Mouse (Mus musculus): ENCODE measurements around the gene Cpm. TPM values are rescaled to one million over a fixed set of nuclear protein-coding genes. Genes with fewer than 3 reads are reported as not detected.
"Not testable (repeated sequence)": the region's sequence is repeated elsewhere in the genome, so short reads cannot be mapped to it uniquely, and the experiment has no call there.

Gene Cpm
- polyA plus RNA-seq, 1 experiment from 2014 or later = 47.7 TPM

DNA sequence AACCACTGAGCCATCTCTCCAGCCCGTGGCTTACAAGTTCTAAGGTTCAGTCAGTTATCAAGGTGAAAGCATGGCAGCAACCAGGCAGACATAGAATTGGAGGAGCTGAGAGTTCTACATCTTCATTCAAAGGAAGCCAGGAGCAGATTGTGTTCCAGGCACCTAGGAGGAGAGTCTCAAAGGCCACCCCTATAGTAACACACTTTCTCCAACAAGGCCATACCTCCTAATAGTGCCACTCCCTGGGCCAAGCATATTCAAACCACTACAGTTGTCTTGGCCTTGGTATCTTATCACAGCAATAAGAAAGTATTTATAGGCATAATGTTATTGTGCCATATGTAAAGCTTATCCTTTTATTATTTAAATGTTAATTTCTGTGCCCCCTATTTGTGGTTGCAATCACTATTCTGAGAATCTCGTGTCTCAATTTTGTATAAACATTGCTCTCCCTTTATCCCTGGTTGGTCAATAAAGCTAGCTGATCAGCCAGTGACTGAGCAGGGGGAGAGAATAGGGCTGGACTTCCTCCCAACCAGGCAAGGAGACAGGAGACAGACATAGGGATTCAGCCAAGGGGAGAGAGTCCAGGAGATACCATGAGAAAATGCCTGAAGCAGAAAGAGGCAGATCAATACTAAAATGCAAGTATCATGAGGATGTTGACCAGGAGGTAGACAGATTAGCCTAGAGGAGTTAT lies 43.5 kb upstream of the Cpm start:
- Histone ChIP-seq H3K27ac (ENCODE audit: low read length) (no peak overlapping the region), H3K4me2 (ENCODE audit: low read depth, low read length) (no peak overlapping the region), H3K9ac (ENCODE audit: low read depth, low read length) (no peak overlapping the region), H3K4me1 (ENCODE audit: control insufficient read depth, insufficient read depth, low read length) (no peaks in the 10 kb centered on the region), H3K9me3 (ENCODE audit: control insufficient read depth, low read length) (no peaks in the 10 kb centered on the region), H3K4me3 (ENCODE audit: low read length) (no peak overlapping the region), H3K36me3 (ENCODE audit: control insufficient read depth, insufficient read depth, low read length) (no peaks in the 10 kb centered on the region), H3K27me3 (replicated peaks; ENCODE audit: control insufficient read depth, insufficient read depth, low read length) (no peaks in the 10 kb centered on the region)
- no peak for ATAC-seq
- WGBS = 69% methylated on average over 2 of the region's 2 CpGs

DNA sequence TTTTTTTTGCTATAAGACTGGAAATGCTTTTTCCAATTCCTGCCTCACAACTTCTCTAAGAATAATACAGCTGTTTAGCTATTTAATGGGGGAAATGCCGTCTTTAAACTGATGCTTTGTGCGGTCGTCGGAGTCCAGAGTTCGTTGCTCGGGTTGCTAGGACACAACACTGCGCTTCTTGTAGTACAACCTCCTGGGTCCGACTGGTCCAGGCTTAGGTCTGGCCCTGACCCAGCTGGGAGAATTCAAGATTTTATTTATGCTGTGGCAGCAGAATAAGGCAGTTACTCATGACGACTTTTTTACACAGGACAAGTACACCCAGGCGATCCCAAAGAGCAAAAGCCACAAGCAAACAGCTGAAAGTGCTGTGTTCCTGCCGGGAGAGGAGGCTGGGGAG lies 42.4 kb upstream of the Cpm start:
- no peak overlapping the region for H3K4me2 ChIP-seq (ENCODE audit: low read depth, low read length)
- H3K36me3 ChIP-seq (ENCODE audit: control insufficient read depth, insufficient read depth, low read length) = no peaks in the 10 kb centered on the region
- ATAC-seq = no peak
- H3K4me1 ChIP-seq (ENCODE audit: control insufficient read depth, insufficient read depth, low read length) = no peaks in the 10 kb centered on the region
- 35% methylated on average over 11 of the region's 11 CpGs for WGBS
- H3K27me3 ChIP-seq (replicated peaks; ENCODE audit: control insufficient read depth, insufficient read depth, low read length) = no peaks in the 10 kb centered on the region
- no peak overlapping the region for H3K4me3 ChIP-seq (ENCODE audit: low read length)
- no peak overlapping the region for H3K9ac ChIP-seq (ENCODE audit: low read depth, low read length)
- no peak overlapping the region for H3K27ac ChIP-seq (ENCODE audit: low read length)
- no peaks in the 10 kb centered on the region for H3K9me3 ChIP-seq (ENCODE audit: control insufficient read depth, low read length)

DNA sequence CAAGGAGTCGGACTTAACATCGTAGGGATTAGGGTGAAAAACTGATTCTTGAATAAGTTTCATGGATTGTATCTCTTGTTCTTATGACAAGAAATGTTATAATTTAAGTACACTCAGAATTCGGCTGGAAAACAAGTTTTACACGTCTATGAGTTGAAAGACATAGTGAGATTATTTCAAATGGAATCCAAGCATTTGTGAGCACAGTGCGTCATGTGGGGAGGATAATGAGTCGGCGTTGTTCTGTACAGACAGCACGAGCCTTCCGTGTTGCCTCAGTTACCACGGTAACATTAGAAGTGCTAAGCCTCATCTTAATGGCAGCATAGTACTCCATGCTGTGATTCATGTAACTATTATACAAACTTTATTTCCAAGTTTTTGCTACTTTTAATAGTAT lies 42.0 kb upstream of the Cpm start:
- Histone ChIP-seq H3K36me3 (ENCODE audit: control insufficient read depth, insufficient read depth, low read length) (no peaks in the 10 kb centered on the region), H3K4me3 (ENCODE audit: low read length) (no peak overlapping the region), H3K4me2 (ENCODE audit: low read depth, low read length) (no peak overlapping the region), H3K27me3 (replicated peaks; ENCODE audit: control insufficient read depth, insufficient read depth, low read length) (no peaks in the 10 kb centered on the region), H3K27ac (ENCODE audit: low read length) (no peak overlapping the region), H3K4me1 (ENCODE audit: control insufficient read depth, insufficient read depth, low read length) (no peaks in the 10 kb centered on the region), H3K9ac (ENCODE audit: low read depth, low read length) (no peak overlapping the region), H3K9me3 (ENCODE audit: control insufficient read depth, low read length) (no peaks in the 10 kb centered on the region)
- 90% methylated on average over 10 of the region's 10 CpGs for WGBS
- no peak for ATAC-seq

DNA sequence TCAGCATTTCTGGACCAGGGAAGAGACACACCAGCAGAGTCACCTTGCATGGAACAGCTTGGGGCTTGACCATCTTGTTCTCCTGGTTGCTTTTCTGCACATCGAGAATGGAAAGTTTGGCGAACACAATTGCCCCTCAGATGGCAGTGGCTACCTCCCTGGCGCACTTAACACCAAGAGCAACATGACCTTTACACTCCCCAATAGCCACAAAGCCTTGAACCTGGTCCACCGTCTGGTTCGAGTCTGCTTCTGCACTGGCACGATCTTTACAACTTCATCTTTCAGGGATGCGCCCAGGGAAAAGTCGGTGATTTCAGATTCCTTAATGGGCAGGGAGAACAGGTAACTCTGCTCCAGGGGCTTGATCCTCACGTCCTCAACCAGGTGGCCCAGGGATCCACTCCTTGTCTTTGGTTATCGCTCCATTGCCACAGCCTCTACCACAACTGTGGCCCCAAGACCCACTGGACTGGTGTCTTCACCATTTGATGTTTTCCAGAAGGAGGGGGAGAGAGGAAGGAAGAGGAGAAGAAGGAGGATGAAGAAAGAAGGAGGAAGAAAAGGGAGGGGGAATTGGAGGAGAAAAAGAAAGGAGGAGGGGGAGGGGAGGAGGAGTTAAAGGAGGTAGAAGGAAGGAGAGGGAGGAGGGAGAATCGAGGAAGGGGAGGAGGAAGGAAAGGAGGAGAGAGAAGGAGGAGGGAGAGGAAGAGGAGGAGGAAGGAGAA lies 40.7 kb upstream of the Cpm start:
- not testable (repeated sequence) for H3K9ac ChIP-seq (ENCODE audit: low read depth, low read length); H3K9me3 ChIP-seq (ENCODE audit: control insufficient read depth, low read length); H3K27me3 ChIP-seq (replicated peaks; ENCODE audit: control insufficient read depth, insufficient read depth, low read length); H3K27ac ChIP-seq (ENCODE audit: low read length); H3K4me2 ChIP-seq (ENCODE audit: low read depth, low read length); H3K4me1 ChIP-seq (ENCODE audit: control insufficient read depth, insufficient read depth, low read length); ATAC-seq; H3K36me3 ChIP-seq (ENCODE audit: control insufficient read depth, insufficient read depth, low read length); H3K4me3 ChIP-seq (ENCODE audit: low read length)
- 90% methylated on average over 11 of the region's 11 CpGs for WGBS

DNA sequence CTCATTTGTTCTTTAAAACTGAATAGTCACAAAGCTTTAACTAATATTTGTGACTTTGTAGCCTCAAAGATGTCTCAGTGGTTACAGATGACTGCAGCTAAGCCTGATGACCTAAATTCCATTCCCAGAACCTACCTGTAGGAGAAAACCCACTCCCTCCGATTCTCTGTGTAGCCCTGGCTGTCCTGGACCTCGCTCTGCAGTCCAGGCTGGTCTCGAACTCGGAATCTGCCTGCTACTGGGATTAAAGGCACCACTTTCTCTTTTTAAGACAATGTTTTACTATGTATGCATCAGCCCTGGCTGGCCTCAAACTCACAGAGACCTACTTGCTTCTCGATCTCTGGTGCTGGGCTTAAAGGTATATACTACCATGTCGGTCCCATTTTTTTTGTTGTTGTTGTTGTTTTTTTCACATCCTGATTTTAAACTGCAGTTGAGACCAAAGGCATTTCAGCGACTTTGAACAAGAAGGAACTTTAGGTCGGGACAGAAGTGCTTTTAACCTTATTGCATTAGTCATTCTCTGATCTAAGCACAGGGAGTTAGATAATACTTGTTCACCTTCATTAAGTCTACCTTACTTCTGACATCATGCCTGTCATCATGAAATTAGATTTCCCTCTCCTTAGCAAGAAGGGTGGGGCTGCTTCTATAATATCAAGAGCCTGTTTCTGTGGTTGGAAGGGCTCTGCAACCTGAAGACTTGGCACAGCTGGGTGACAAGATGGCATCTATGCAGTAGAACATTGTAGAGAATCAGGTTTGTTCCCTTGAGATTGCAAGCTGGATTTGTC lies 40.0 kb upstream of the Cpm start:
- no peak overlapping the region for H3K9ac ChIP-seq (ENCODE audit: low read depth, low read length)
- no peak overlapping the region for H3K4me3 ChIP-seq (ENCODE audit: low read length)
- no peaks in the 10 kb centered on the region for H3K27me3 ChIP-seq (replicated peaks; ENCODE audit: control insufficient read depth, insufficient read depth, low read length)
- H3K9me3 ChIP-seq (ENCODE audit: control insufficient read depth, low read length) = no peaks in the 10 kb centered on the region
- H3K4me2 ChIP-seq (ENCODE audit: low read depth, low read length) = no peak overlapping the region
- no peak overlapping the region for H3K27ac ChIP-seq (ENCODE audit: low read length)
- no peaks in the 10 kb centered on the region for H3K36me3 ChIP-seq (ENCODE audit: control insufficient read depth, insufficient read depth, low read length)
- 83% methylated on average over 8 of the region's 8 CpGs for WGBS
- ATAC-seq = no peak
- H3K4me1 ChIP-seq (ENCODE audit: control insufficient read depth, insufficient read depth, low read length) = no peaks in the 10 kb centered on the region

DNA sequence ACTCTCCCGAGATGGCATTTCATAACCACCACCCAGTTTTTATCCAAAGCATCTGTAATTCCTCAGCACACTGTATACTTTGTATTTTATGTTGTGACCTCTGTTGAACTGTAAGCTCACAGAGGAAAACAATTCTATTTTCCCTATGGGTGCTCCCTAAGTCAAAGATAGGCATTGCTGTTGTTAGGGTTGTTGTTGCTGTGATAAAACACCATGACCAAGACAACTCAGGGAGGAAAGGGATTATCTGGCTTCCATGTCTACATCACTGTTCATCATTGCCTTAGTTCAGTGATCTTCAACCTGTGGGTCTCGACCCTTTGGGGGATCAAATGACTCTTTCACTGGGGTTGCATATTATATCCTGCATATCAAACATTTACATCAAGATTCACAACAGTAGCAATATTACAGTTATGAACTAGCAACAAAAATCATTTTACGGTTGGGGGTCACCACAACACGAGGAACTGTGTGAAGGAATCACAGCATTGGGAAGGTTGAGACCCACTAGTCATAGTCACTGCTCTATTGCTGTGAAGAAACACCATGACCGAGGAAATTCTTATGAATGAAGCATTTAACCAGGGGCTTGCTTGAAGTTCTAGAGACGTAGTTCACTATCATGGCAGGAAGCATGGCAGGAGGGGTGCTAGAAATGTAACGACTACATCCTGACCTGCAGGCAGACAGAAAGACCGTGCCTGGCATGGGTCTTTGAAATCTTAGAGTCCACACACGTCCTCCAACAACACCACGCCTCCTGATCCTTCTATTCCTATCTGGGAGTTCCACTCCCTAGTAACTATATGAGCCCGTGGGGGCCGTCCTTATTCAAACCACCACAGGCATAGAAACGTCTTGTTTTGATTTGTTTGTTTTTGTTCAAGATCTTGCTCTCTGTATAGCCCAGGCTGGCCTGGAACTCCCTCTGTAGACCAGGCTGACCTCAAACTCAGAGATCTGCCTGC lies 38.7 kb upstream of the Cpm start:
- H3K4me2 ChIP-seq (ENCODE audit: low read depth, low read length) = no peak overlapping the region
- H3K9ac ChIP-seq (ENCODE audit: low read depth, low read length) = no peak overlapping the region
- H3K4me1 ChIP-seq (ENCODE audit: control insufficient read depth, insufficient read depth, low read length) = no peaks in the 10 kb centered on the region
- no peak for ATAC-seq
- no peak overlapping the region for H3K27ac ChIP-seq (ENCODE audit: low read length)
- 78% methylated on average over 13 of the region's 13 CpGs for WGBS
- no peak overlapping the region for H3K4me3 ChIP-seq (ENCODE audit: low read length)
- no peaks in the 10 kb centered on the region for H3K36me3 ChIP-seq (ENCODE audit: control insufficient read depth, insufficient read depth, low read length)
- no peaks in the 10 kb centered on the region for H3K27me3 ChIP-seq (replicated peaks; ENCODE audit: control insufficient read depth, insufficient read depth, low read length)
- H3K9me3 ChIP-seq (ENCODE audit: control insufficient read depth, low read length) = no peaks in the 10 kb centered on the region

DNA sequence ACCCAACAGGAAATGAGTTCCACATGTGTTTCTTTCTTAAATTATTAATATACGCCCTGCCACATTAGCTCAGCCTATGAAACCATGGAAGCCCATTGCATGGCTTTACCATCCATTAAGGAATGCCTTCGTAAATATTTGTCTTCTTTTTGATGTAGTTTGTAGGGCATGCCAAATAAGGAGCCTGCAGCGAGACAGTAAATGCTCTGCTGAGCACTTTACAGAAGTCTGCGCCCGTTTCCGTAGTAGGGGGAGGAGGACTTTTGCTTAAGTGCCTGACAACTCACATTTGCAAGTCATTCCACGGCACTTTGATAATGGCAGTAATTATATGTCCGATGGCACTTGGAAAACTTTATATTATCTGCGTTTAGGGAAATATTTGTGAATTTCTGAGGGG lies 37.5 kb upstream of the Cpm start:
- WGBS = 44% methylated on average over 9 of the region's 9 CpGs
- Histone ChIP-seq H3K4me2 (ENCODE audit: low read depth, low read length) (no peak overlapping the region), H3K9ac (ENCODE audit: low read depth, low read length) (no peak overlapping the region), H3K27me3 (replicated peaks; ENCODE audit: control insufficient read depth, insufficient read depth, low read length) (no peaks in the 10 kb centered on the region), H3K9me3 (ENCODE audit: control insufficient read depth, low read length) (no peaks in the 10 kb centered on the region), H3K36me3 (ENCODE audit: control insufficient read depth, insufficient read depth, low read length) (no peaks in the 10 kb centered on the region), H3K4me3 (ENCODE audit: low read length) (no peak overlapping the region), H3K27ac (ENCODE audit: low read length) (no peak overlapping the region), H3K4me1 (ENCODE audit: control insufficient read depth, insufficient read depth, low read length) (no peaks in the 10 kb centered on the region)
- ATAC-seq = no peak

DNA sequence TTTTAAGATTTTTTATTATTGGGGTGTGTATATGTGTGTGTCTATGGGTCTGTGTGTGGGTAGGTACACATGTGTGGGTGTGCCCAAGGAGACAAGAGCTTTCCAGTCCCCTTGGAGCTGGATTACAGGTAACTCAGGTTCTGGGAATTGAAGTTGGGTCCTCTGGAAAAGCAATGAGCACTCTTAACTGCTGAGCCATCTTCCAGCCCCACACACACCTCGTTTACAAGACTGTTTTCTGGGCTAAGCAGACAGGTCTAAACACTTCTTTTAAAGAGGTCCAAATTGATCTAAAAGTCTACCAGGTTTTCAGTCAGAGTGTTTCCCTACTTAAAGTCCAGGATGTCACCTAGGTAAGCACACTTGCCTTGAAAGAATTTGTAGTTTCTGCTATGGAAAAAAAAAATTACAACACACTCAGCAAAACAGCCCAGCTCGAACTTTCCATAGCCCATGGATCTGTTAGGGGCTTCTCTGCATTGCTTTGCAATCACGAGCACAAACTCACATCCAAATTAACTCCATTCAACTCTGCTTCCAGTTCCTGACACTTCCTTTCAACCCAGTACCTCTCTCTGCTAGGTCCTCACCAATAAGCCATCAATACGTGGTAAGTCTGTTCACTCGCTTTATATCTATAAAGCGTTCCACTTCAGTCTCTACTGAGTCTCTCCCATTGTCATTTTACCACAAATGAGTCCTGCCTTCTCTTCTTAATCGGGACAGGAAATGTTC lies 36.8 kb upstream of the Cpm start:
- Histone ChIP-seq H3K27me3 (replicated peaks; ENCODE audit: control insufficient read depth, insufficient read depth, low read length) (no peaks in the 10 kb centered on the region), H3K27ac (ENCODE audit: low read length) (no peak overlapping the region), H3K36me3 (ENCODE audit: control insufficient read depth, insufficient read depth, low read length) (no peaks in the 10 kb centered on the region), H3K4me2 (ENCODE audit: low read depth, low read length) (no peak overlapping the region), H3K4me1 (ENCODE audit: control insufficient read depth, insufficient read depth, low read length) (no peaks in the 10 kb centered on the region), H3K9me3 (ENCODE audit: control insufficient read depth, low read length) (no peaks in the 10 kb centered on the region), H3K4me3 (ENCODE audit: low read length) (no peak overlapping the region), H3K9ac (ENCODE audit: low read depth, low read length) (no peak overlapping the region)
- ATAC-seq = no peak
- 80% methylated on average over 7 of the region's 7 CpGs for WGBS
